Mouse (Mus musculus) spleen, postnatal 4 days (tissue): ENCODE data around the gene Tmem110.
A peak's percentile ranks its signal among the peaks of the same experiment; 100 is the strongest.

Experiments
- DNase-seq, 2 experiments: peaks; one replicate each; pipeline ENCODE4 v3.0.0; 2022; ENCODE audit warnings: low spot score in 2 of 2

The Tmem110 gene

DNA sequence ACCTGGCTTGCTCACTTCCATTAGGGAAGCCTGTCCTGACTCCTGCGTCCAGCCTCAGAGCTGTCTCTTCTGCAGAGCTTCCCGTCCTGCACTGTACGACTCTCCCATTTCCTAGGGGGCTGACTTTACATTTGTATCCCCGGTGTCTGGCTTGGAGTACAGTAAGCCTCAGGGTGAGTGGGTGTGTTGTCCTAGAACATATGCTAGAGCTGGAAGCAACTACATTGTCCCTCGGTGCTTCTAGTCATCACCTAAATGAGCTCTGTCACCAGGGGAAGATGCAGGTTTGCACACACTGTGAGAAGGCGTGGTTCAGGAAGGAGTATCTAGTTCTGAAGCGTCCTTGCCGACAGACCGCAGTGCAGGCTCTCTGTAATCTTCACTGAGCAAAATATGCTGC, 37.0 kb downstream of the Tmem110 start:
- DNase-seq = no peak

DNA sequence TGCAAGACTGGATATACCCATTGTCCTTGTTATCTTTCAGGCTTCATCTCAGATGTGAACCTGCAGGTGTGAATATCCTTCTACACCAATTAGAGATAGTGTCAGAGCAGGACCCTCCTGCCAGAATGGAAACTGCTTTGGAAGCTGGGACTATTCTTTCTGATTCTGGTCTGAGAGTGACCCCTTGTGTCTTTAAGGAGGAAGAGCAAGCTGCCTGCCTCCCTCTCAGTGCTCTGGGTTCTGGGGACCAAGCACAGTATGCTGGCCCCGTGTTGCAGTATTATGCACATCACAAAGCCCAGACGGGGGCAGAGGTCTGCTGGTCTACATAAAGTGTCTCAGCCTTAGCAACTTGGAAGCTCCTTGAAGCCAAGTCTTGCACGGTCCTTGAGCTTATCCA, 39.9 kb downstream of the Tmem110 start:
- DNase-seq = no peak

DNA sequence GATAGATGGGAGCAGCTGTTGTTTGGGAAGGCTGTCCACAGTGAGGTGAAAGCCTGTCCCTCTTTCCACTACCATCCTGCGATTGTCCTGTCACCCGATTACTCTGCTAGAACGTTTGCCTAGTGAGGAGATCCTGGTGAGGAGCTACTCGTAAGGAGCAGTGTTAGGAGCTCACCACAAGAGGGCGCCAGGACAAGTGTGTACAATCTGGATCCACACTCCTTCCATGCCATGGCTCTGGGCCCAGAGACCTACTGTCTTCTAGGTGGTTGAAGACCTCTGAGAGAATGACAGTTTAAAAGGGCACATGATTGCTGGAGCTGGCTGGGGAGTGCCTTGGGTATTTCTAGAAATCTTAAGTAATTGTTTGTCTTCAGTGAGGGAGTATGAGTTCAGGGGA, 41.7 kb downstream of the Tmem110 start:
- peak; percentile 66 to 88 for DNase-seq

DNA sequence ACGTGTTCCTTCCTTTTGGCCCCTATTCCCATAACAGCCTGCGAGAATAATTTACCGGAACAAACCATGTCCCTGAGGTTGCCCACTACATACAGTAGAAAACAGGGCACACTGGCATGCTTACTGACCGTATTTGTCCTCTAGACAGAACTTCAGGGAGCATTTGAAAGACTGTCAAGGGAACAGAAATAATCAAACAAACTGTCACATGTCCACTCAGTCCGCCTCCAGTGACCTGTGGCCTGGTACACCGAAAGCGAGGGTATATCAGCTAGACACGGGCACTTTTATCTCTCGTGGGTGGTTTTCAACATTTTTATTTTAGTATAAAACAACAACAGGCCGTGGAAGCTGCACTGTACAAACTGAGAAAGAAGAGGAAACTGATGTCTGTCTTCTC, 43.4 kb downstream of the Tmem110 start:
- no peak for DNase-seq

DNA sequence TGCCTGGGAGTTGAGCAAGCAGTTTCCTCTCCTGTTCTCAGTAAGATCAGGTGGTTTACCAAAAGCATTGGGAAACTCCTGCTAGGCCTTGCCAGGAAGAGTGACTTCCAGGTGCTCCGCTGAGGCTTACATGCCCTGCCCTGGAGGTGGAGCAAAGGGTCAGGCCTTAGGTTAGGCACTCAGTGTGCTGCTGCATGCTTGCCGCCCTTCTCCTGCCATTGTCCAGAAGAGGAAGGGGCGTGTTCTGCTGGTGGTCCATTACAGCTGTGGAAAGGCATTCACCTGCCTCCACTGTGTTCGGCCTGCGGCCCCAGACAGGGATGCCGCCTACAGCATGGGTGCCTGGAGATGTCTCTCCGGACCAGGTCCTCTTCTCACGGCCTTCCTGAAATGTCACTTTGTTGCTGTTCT, 44.0 kb downstream of the Tmem110 start:
- peak in 1 of 2 experiments; percentile 57 for DNase-seq

DNA sequence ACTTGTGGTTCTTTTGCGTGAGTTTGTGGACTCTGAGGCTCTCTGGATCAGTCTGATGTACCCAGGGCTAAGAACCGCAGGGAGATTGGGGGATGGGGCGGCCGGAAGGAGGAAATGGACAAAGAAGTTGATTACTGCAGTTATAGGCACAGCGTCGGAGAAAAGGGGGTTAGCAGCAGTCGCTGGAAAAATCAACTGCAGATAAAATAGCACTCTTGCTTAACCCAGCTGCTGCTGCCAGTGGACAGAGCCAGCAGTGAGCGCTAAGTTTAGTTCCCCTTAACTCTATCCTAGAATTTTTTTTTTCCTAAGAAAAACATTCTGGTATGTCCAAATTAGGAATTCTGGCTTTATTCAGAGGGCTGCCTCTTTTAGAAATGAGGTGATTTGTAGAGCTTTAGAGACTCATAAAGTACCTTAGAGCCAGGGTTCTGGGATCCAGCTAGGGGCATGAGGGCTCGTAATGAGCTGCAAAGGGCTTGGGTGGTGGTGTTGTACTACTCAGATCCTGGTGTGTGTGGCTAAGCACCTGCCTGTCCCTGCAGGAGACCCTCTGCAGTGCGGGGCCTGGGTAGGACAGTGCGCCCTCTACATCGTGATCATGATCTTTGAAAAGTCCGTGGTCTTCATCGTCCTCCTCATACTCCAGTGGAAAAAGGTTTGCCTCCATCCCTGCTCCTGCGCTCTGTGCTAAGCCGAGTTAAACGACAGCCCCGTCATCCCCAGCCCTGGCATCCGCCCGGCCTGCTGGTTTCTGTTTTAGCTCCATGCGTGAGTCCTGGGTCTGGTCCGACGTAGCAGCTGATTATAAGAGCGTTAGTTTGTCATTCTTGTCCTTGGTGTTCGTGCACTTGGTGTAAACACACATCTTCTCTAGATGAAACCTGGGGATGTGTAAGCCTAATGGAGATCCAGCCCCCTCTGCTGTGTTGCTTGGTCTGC, 45.1 kb downstream of the Tmem110 start:
- DNase-seq = no peak

DNA sequence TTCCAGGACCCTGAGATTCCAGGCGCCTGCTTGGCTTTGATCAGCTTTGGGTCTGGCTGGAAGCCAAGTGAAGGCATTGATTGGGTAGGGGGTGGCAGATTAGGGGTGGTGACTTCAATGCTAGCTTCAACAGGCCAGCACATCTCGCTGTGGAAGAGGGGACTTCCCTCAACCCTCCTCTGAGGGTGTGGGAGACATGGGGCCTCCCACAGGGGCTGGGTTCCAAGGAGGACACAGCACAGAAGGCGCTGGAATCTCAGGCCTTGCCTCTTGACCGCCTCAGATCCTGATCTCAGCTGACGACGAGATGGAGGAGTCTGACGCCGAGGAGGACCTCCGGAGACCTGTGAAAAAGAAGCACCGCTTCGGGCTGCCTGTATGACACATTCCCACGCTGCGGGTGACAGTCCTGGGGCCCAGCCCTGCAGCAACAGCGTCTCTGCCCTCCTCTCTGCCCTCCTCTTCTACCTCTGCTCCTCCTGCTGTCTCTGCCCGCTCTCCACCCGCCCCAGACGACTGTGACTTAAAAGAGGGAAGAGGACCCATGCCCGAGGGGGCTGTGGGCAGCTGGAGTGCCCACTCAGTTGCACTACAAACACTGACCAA, 48.8 kb downstream of the Tmem110 start:
- no peak for DNase-seq

DNA sequence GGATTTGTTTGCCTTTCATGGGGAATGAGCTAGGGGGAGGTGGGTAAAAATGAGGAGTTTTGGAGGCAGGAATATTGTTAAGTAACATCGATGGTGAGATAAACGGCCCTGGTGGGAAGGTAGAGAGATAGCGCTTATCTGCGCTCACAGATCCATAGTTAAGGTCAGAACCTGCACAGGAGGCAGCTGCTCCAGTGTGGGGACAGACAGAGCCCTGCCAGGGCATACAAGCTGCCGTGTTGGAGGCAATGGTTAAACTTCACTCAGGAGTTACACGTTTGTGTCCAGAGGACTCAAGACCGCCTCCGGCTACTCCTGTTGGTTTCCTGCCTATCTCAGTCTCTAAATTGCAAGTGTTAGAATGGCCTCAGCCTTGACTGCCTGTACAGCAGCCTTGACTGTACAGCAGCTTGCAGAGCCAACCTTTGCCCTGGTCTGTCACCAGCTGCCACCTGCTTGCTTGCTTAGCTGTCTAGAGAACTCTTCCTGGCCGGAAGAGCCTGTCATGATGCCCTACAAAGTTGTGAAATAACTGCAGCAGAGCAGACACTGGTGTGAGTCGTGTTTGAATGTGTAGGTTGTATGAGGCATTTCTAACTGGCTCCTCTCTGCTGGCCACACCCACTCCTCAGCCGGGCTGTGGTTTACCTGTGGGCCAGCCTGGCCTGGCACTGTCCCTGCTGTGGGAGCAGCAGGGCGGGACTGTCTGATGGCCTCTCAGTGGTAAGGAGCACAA, 49.9 kb downstream of the Tmem110 start:
- DNase-seq = no peak

DNA sequence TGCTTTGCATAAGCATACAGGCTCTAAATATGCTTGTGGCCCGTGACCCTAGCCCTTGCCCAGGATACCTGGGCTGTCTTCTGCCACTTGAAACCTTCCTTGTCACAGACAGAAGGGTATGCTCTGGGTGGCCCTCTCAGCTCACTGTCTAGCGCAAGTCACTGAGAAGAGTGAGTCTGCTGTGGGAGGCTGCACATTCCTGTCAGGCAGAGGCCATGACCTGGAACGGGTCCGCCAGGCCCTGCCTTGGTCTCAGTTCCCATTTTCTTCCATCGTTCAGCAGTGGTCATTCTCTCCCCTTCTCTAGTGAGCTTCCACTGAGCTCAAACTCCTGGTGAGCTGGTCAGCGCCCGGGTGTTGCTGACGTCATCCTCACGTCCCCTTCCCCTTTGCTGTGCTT, 50.6 kb downstream of the Tmem110 start:
- DNase-seq = no peak

DNA sequence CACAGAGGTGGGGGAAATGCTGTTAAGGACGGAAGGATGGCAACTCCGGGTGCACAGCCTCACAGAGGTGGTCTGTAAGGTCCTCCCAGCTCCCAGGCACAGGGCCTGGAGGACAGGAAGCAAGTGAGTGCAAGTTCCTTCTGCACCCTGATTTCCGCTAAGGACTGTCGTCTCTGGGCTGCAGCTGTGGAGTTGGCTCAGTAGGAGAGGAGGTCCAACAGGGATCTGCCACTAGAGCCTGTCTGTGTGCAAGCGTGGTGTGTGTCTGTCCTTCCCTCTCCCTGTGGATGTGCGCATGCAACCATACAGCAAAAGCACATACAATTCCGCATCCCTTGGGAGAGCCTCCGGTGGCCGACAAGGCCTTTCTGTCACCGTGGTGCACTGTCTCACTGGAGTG, 51.1 kb downstream of the Tmem110 start:
- no peak for DNase-seq

DNA sequence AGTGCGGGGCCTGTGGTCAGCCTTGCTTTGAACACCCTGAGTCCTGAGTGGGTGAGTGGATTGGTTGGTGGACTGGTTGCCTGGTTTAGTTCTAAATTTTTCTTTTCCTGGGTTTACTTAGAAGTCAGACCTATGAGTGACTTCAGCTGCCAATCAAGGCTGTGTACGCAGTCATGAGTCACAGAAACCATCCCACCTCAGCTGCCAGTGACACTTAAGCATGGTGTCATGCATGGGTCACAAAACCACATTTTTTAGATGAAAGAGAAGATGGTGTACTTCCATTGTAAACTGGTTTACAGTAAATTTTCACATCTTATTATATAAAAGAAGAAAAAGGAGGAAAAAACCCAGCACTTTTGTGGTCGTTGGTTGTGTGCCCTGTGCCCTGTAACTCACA, 52.4 kb downstream of the Tmem110 start:
- no peak for DNase-seq

DNA sequence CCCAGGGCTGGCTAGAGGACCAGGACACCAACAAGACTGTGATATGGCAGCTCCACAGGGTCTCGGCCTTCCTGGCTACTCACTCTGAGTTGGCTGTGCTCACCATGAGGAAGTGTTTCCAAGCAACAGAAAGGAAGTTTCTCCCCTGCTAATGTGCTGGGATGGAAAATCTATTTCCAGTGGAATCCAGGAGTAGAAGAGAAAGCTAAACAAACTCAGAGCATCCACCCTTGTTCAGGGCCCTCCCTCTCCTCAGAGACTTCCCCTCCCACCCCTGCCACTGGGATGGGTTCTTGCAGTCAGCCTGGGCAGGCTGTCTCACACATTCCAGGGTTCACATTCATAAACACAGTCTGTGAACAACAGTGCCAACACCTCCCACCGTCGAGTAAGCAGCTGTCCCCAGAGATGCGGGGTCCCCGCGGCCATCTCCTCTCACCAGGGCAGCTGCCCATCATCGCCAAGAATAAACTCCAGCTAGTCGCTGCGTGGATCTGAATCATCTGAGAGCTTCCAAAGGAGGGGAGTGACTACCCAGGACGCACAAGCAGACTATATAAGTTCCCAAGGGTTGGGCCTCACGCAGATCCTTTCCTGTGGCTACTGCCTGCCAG, 53.7 kb downstream of the Tmem110 start, which contains the start of gene Mustn1:
TSS of gene Mustn1 (plus strand) at position 243 of the 614 bp plus-strand sequence.
- DNase-seq = no peak

DNA sequence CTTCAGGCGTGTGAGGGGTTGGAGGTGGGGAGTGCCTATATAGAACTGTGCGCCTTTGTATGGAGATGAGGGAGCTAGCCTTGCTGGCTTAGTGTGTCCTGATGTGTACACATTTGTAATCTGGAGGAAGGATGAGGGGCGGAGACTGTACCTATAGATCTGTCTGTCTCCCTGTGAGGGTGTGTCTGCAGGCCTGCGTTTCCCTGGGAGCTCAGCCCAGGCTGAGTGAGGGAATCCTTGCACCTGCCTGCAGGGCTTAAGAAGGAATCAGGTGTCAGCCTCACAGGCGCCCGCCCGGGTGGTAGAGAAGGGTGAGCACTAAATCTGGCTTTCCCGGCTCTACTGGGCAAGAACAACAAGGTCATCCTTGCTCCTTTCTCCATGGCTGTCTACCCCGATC, 54.4 kb downstream of the Tmem110 start:
- no peak for DNase-seq

DNA sequence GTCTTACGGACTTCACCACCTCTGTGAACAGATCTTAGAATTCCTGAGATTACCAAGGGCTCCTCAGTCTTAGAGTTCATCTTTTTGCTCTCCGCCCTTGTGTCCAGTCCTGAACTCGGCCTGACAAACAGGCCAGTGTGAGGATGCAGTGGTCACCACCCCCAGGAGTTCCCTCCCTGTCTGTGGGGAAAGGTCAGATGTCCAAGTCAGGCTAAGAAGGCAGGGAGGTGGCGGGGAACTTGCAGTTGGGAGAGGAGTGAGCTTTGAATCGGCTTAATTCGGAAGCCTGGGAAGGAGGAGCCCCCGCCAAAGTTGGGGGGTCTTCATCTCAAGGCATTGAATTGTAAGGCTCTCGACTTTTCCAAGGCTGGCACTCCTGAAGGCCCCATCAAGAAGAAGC, 54.9 kb downstream of the Tmem110 start:
- no peak for DNase-seq

DNA sequence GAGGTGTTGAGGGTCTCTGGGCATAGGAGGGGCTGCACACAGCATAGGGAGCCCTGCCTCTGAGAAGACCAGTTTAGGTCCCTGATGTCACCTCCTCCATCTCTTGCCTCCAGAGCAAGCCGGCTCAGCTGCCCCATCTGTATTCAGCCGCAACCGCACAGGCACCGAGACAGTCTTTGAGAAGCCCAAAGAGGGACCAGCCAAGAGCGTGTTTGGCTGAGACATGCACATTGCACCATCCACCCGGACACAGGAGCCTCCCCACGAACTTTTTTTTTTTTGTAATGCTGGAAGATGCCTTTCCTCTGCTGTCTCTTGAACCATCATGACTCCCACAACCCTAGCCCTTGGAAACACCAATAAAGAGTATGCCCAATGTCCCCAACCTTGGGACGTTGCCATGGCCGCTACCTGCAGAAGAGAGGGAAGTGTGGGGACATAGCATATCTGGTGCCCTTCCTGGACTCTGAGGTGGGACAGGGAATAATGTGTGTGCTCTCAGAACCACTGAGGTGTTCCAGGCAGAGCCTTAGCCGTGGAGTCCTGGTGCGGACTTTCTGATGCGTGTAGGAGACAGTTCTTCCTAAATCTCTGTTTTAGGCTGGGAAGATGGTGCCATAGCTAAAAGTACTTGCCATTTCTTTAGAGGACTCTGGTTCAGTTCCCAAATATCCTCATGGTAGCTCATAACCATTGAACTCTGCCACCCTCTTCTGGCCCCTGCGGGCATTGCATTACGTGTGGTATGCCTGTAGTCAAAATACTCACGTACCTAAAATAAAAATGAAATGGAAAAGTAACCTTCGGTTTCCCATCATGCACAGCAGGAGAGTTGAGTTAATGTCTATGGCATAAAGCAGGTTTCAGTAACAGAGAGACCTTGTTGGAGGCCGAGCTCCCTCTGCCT, 55.7 kb downstream of the Tmem110 start:
- DNase-seq = peak in 1 of 2 experiments; percentile 43

DNA sequence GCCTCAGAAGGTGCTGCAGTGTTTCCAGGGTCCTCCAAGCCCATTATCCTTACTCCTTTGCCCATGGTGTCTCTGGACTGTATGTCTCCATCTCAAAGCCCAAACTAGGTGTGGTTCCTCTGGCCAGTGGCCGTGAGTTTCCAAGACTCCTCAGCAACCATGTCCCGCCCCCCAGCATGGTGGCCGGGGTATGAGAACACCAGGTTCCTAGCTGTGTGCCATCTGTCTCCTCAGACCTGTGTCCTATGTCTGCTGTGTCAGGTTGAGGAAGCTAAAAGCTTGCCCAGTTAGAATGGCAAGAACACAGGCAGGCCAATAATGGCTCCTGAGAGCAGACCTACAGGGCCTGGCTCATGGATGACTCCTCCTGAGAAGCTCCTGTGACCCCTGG, 56.3 kb downstream of the Tmem110 start:
- no peak for DNase-seq

DNA sequence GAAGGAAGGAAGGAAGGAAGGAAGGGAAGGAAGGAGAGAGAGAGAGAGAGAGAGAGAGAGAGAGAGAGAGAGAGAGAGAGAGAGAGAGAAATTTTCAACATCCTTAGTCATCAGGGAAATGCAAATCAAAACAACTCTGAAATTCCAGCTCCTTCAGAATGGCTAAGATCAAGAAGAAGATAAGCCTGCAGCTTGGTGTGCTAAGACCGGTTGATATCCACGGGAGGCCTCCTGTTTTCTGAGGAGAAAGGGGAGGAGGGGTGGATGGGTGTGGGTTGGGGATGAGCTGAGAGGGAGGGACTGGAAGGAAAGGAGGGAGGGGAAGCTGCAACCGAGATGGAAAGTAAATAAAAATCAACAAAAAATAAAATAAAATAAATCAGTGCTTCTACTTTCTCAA, 59.9 kb downstream of the Tmem110 start:
- no peak for DNase-seq

DNA sequence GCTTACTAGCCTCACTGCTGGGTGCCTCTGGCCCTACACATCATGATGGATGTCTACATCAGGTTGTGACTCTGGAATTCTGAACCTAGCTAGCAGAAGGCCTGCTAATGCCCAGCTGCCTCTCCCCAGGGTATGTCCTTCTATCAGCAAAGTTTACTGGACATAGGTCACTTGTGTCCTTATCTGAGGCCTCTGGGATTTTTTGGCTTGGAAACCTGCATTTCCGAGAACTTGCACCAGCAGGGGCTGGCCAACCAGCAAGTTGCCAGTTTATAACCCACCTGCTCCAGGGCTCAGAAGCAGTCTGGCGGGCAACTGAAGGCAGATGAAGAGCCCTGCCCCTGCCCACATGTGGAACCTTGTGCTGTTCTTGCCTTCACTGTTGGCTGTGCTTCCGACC, 60.8 kb downstream of the Tmem110 start, which contains the start of gene Itih4:
TSS of gene Itih4 (plus strand) at position 273 of the 400 bp plus-strand sequence.
- DNase-seq = no peak

DNA sequence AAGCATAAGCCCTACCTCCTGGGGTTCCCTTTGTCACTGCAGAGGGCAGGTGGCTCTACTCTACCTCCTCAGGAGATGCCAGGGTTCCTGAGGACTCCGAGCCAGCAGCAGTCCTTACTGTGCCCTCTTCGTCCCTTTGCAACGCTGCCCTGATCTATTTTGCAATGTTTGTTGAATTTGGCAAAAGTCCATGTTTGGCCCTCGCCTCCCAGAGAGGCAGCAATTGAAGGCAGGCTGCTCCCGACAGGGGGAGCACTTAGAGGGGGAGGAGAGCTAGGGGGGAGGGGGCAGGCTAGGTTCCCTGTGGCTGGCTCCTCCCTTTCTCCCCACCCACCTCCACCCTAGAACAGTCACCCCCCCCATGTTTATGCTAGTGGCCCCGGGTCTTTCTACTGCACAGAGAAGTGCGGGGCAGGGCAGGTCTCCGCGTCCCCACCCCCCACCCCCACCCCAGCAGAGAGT, 62.9 kb downstream of the Tmem110 start:
- DNase-seq = no peak

DNA sequence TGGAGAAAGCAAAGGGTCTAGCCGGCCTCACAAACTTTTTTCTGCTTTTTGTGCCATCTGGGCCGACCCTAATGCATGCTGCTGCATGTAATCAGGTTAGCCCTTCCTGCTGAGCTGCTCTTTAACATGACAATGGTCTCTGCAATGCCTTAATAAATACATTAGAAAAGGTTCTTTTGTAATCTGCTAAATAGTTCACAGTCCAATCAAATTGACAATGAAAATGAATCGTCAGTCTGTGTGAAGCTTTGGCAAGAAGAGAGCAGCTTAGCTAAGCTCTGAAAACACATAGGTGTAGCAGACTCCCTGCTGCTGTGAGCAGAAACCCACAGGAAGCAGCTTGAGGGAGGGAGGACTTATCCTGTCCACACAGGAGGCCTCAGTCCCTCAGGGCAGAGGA, 74.6 kb downstream of the Tmem110 start:
- no peak for DNase-seq

DNA sequence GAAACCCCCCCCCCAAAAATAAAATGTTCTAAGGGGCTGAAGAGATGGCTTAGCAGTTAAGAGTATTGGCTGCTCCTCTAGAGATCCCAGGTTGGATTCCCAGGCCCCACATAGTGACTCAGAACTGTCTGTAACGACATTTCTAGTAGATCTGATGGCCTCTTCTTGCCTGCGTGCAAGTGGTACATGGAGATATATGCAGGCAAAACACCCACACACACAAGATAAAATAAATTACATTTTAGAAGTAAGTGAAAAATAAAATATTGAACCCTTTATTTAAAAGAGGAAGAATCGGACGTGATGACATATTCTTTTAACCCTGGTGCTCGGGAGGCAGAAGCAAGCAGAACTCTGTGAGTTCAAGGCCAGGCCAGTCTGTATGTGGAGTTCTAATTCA, 77.2 kb downstream of the Tmem110 start:
- DNase-seq = no peak
